ENCODE assay signal across 26 mouse cellular contexts in genomic region chr3:65489601-65490000, GRCm38 (mm10).
"Had no signal": no experiment of that assay in that cellular context is flagged by ENCODE, and none has a peak within 500 bp of the region (broad histone marks: within the 10 kb centered on the region; RNA-seq: fewer than 3 reads in every experiment).

No protein-coding gene starts in this region.

- H3K4me2 ChIP-seq: embryonic facial prominence, embryonic 12.5 days; embryonic facial prominence, embryonic 13.5 days; embryonic facial prominence, embryonic 15.5 days; forebrain, embryonic 12.5 days; forebrain, embryonic 13.5 days had no signal

- H3K27me3 ChIP-seq: embryonic facial prominence, embryonic 12.5 days; embryonic facial prominence, embryonic 13.5 days; embryonic facial prominence, embryonic 15.5 days; forebrain, embryonic 12.5 days; forebrain, embryonic 13.5 days had no signal

- H3K4me3 ChIP-seq: embryonic facial prominence, embryonic 10.5 days; embryonic facial prominence, embryonic 12.5 days; embryonic facial prominence, embryonic 13.5 days; embryonic facial prominence, embryonic 15.5 days; erythroblast, embryonic 14.5 days; forebrain, embryonic 10.5 days; forebrain, embryonic 12.5 days; forebrain, embryonic 13.5 days; gastrocnemius, adult 2 months; heart, adult 2 months had no signal

- DNase-seq: cerebellum, adult 9-10 months; cerebellum, adult 9-11 months; cerebellum, postnatal 10 days; cerebellum, postnatal 14 days; cerebellum, postnatal 25 days; cerebellum, postnatal 36 days; embryo, embryonic 11 days; forebrain, postnatal 0 days; gastrocnemius, adult 2 months; gastrocnemius, postnatal 10 days; gastrocnemius, postnatal 14 days; gastrocnemius, postnatal 25 days; gastrocnemius, postnatal 36 days; heart, adult 11 months; heart, adult 18-20 months; heart, adult 2 months had no signal

- H3K9me3 ChIP-seq: embryonic facial prominence, embryonic 10.5 days; embryonic facial prominence, embryonic 12.5 days; embryonic facial prominence, embryonic 13.5 days; embryonic facial prominence, embryonic 15.5 days; forebrain, embryonic 10.5 days; forebrain, embryonic 12.5 days; forebrain, embryonic 13.5 days had no signal

- H3K36me3 ChIP-seq: embryonic facial prominence, embryonic 10.5 days; embryonic facial prominence, embryonic 12.5 days; embryonic facial prominence, embryonic 13.5 days; embryonic facial prominence, embryonic 15.5 days; forebrain, embryonic 10.5 days; forebrain, embryonic 12.5 days had no signal

- H3K27ac ChIP-seq: embryonic facial prominence, embryonic 10.5 days; embryonic facial prominence, embryonic 12.5 days; embryonic facial prominence, embryonic 13.5 days; embryonic facial prominence, embryonic 15.5 days; forebrain, embryonic 10.5 days; forebrain, embryonic 12.5 days; forebrain, embryonic 13.5 days; gastrocnemius, adult 2 months; heart, adult 2 months had no signal

- H3K9ac ChIP-seq: embryonic facial prominence, embryonic 12.5 days; embryonic facial prominence, embryonic 13.5 days; embryonic facial prominence, embryonic 15.5 days; forebrain, embryonic 12.5 days; forebrain, embryonic 13.5 days; forebrain, postnatal 0 days had no signal

- ATAC-seq: forebrain, embryonic 13.5 days; forebrain, embryonic 14.5 days; forebrain, embryonic 16.5 days had no signal
